Mouse (Mus musculus) embryonic fibroblast, embryonic 13.5 days (primary cell): ENCODE data around the gene Nsd1.

Source experiments
- CTCF ChIP-seq: IDR thresholded peaks from 2 replicates; pipeline ENCODE4 v1.5.1; 2011; ENCODE audit warnings: mild to moderate bottlenecking, control low read depth, low read length, moderate library complexity, borderline replicate concordance; ENCODE audit not compliant: insufficient read depth
- POLR2A ChIP-seq: IDR thresholded peaks from 2 replicates; pipeline ENCODE4 v1.6.1; 2011; ENCODE audit warnings: low read depth, mild to moderate bottlenecking, control low read depth, low read length, moderate library complexity

GRCm38 (mm10) chr13:55342469-55342868 lies 132.9 kb downstream of the Nsd1 start:
- no peak for TF ChIP-seq CTCF
- TF ChIP-seq POLR2A, result no peak
